Mouse (Mus musculus): ENCODE measurements at regions not wholly inside any gene's neighbourhood (a gene's known extent, or its start where the extent isn't known, plus 50 kb on each side); places are given as distances from the start of the nearest gene placed in this dataset.
A peak's percentile ranks its signal among the peaks of the same experiment; 100 is the strongest.
"Not testable (repeated sequence)": the region's sequence is repeated elsewhere in the genome, so short reads cannot be mapped to it uniquely, and the experiment has no call there.

DNA sequence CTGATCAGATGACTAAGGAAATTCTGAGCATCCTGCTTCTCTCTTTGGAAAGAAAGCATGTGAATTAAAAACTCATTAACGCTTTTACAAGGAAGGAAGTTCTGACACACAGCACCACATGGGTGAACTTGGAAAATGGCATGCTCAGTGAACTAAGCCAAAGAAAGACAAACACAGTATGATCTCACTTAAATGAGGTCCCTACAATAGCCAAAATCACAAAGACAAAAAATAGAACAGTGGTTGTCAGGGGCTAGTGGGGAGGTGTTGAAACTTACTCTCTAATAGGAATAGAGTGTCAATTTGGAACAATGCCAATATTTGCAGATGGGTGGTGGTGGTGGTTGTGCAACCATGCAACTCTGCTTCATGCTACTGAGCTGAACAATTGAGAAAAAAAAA is 172.7 kb upstream of the Prkcq start:
- no peak for DNase-seq

DNA sequence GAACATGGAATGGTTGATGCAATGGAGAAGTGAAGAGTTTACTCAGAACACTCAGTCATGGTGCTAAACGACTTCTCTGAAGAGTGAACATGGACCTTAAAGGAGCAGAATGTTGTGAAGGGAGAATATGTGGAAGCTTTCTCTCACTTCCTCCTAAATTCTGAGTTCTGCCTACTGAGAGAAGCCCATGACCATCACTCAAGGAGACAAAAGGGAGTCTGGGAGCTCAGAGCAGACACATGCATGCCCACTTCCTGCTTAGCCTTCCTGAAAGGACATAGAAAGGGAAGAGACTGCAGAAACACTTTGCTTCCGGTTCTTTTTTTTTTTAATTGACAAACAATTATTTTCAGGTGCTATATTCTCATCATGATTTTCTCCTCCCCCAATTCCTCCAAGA is 166.1 kb upstream of the Prkcq start:
- DNase-seq, result no peak

DNA sequence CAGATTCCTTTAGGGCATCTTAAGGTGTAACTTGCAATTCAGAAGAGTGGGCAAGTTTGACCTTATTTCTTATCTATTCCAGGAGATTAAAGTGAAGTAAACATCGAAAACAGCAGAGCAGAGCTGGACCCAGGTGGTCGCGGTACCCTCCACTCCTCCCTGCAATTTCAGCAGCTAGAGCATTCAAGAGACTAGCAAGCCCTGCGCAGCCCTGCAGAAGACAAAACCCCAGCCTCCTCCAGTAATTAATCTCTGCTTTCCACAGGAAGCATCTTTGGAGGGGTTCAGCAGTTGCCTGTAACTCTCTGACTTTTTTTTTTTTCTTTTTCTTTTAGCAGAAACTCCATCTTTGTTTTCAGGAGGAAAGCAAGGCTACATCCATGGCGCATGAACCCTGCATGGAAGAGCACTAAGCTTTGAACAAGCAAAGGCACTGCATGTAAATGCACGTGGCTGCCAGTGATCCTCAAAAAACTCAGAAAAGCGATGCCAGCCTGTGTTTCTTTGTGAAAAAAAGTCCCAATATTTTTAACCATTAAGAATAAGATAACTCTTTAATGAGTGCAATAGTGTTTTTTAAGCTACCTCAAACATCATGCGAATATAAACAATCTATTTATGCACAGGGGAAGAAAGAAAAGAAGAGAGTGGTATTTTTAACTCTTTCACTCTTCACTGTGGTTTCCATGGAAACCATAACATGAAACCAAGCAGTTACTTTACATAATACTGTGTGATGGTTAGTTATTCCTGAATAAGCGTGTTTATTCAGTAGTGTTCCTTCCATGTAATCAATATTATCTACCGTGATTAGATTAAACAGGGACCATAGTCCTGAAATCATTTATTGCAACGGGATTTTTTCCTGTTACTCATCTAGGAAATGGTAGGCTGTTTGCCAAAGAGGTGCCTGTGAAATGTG is 160.6 kb upstream of the Prkcq start:
- no peak for DNase-seq

DNA sequence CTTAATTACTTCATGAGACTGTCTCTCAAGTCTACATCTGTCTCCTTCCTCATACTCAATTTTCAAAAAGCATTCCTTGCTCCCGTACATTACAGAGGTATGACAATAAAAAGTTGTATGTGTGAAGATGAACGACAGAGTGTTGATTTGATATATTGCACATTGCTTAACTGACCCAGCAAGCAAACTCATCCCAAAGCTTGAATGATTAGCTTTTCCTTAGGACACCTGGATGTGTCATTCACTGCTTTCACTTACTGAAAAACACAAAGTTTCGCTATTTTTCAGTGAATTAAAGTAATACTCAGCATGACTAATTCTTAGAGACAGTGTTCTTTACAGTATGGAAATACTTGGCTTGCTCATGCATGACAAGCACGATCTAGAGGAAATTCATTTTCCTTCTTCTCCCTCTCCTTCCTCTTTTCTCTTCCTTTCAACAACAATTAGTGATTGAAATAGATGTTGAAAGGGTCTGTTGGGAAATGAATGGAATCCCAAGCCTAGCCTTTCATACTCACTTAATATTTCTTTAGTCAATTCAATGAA is 159.5 kb upstream of the Prkcq start:
- DNase-seq, result no peak

DNA sequence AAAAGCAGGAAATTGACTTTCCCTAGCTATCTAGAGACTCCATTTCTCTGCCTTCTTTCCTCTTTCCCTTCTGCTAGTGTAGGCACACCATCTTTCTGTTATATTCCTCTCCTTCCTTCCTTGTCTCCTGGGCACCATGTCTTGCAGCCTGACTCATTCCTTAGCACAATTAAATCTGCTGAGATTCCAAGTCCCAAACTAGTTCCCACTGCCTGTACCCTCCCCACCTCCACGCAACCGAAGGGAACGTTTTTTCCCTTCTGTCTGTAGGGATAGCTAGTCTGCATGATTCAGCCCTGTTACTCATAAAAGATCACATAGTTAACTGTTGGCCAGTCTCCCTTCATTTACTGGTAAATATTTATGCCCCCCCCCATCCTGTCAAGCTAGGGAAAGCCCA is 158.8 kb upstream of the Prkcq start:
- no peak for DNase-seq

DNA sequence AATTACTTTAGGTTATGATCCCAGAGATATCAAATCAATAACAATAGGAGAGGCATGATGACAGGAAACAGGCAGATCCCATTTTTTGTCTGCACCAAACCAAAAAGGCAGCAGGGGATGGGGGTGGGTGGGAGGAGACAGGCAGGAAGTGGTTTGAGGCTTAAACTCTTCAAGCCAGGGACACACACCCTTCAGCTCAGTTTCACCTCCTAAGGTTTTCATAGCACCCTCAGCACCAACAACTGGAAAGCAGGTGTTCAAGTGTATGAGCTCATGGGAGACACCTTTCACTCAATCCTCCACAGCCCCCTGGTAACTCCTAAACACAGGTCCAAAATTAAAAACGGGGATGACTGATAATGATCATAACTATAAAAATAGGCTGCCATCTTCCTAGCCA is 155.5 kb upstream of the Prkcq start:
- DNase-seq, result no peak

DNA sequence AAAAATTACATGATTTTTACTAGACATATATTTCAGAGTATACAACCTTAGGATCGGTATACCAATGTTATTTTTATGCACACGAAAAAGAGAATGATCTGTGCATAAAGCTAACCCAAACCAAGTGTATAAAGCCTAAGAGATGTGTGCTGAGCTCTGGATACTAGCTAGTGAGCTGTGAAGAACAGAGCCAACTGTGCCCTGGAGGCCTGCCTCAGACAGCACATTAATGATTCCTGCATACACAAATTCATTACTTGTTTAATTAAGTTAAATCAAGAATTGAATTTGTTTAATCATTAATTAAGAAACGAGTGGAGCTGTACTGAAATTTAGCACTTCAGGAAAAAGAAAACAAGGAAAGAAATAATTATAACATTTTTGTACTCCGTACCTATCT is 139.0 kb upstream of the Prkcq start:
- DNase-seq, result peak; percentile 44 to 55

DNA sequence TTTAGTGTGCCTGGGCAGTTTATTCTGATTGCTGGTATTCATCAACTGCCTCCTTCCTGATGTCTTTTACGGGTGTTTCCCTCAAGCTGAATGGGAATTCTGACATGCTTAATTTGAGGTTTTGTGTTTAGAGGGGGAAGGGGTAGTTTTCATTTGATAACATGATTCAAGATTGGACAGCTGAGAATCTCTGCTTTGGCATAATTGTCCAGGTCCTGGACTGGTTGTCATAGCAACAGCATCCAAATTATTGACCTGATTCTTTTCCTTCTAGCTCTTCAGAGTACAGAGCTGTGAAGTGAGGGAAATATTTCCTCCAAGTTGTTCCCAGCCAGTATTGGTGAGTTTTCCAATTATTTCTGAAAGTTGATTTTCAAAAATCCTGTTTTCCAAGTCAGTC is 137.7 kb upstream of the Prkcq start:
- DNase-seq, result no peak

DNA sequence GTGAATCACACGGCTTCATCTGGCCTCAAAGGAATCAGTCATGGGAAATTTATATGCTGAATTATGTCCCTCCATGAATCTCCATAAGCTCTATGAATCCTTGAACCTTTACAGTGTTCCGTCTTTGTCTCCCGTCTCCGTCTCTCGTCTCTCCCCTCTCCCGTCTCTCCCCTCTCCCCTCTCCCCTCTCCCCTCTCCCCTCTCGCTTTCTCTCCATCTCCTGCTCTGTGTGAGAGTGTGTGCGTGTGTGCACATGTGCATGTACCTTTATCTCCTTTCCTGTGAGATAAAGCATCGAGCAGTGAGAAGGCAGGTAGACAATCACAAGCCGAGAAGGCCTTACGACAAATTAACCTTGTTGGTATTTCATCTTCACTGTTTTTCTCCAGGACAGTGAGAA is 134.6 kb upstream of the Prkcq start:
- no peak for DNase-seq

DNA sequence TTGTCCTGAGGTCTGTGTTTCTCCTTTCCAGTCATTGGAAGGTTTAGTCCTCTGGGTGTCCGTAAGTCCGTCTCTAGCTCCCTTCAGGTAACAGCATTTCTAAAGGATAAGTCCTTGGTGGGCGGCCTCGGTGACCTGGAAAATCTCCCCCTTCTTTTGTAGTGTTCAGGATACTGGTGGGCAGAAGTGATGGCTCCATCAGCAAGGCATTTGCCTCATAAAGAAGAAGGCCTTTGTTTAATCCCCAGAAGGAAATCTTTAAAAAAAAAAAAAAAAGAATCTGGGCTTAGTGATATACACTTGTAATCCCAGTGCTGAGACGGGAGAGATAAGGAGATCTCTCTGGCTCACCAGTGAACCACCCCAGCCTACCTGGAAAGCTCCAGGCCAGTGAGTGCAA is 133.5 kb upstream of the Prkcq start:
- no peak for DNase-seq

DNA sequence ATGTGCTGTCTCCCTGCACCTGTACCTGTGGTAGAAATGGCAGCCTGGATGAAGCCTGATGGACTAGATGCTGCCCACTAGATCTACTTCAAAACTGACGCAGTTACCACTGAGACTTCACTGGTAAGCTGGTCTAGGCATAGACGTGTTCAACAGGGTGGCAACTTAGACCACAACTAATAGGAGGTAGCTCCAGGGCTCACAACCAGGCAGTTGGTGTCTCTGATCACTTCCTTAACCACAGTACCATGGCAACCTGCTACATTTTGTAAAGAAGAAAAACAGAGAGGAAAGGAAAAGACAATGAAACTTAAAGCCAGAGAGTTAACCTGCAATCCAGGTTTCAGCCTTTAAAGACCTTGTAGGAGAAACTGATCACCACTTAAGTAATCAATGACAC is 131.9 kb upstream of the Prkcq start:
- no peak for DNase-seq

DNA sequence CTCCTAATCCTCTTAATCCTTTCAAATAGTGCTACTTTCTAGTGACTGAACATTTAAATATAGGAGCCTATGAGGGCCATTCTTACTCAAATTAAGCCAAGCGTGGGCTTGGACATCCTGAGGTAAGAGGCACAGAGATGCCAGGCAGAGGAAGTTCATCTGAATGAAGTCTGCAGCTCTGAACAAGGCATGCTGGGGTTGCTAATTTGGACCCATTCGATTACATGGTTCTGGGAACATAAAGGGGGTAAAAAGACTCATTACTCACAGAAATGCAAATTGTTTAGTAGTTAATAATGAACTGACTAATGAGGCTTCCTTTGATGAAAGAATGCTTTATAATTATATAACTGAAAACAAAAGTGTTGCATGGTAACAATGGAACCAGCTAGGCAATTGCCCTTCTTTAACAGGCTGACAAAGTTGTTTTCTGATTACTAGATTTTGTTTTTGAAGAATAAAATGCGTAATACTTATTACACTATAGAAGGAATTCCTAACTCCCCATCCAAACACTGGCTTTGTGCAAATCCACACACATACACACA is 127.1 kb upstream of the Prkcq start:
- no peak for DNase-seq

DNA sequence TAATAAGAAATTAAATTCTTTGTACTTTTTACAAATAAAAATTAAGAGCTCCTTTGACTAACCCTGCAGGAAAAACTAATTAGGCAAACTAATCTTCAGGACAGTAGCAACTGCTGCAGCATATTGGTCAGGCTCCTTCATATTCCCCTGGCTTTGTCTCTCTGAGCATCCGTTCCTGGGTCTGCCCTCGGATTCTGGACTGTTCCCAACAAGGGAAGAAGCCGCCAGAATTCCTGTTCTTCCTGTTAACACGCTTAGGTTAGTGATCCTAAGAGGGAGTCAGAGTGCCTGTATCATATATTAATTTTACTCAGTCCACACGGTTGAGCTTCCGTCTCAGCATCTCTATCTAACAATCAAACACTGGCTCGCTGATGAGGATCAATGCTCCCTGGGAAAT is 120.3 kb upstream of the Prkcq start:
- no peak for DNase-seq

DNA sequence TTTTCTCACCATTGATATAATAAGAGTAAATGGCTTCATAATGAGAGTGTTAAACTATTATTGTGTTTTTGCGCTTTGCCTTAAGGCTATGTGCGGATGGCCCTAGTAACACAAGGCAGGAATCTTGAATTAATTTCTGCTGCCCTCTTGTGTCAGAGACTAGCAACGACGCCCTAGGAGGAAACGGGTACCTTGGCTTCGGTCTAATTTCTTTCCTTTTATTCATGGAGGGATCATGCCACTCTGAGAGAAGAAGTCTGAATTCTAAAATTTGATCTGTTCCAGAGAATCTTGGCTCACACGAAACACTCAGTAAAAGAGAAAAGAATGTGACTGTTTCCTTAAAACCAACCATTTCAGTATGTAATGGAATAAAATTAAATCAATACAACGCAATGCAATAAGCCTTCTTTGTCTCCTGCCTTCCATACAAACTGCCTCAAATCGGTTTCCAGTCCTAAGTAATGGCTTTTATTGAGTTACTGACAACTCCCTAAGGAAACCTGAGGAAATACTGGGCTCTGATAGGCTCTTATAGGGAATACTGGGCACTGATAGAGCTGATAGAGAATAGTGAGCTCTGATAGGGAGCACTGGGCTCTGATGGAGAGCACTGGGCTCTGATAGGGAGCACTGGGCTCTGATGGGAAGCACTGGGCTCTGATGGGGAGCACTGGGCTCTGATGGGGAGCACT is 112.0 kb upstream of the Prkcq start:
- DNase-seq, result peak in 1 of 2 experiments; percentile 61

DNA sequence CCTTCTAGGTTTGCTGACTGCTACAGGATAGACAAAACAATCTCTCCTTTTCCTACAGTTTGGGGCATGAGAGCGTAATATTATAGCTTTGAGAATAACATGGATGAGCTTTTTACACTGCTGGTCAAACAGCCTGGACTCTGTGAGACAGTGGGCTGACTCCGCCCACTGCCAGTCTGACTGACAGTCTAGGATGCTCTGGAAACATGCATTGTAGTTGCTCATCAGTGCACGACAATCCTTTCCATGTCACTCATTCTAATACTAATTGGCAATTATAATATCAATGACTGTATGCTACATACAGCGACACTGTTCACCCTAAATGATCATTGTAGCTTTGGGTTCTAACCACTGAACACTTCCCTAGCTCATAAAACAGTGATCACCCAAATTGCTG is 104.5 kb upstream of the Prkcq start:
- DNase-seq, result no peak

DNA sequence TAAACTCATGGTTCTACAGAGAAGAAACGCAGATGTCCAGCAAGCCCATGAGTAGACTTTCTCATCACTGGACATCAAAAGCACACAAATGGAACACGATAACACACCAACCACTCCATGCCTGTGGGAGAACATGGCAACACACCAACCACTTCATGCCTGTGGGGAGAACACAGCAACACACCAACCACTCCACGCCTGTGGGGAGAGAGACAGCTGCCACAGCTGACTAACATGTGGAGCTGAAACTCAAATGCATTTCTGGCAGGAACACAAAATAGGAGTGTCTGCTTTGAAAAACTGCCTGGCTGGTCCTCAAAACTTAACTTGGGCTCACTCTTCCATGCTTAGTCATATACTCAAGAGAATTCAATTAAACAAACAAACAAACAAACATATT is 88.4 kb upstream of the Prkcq start:
- DNase-seq, result no peak

DNA sequence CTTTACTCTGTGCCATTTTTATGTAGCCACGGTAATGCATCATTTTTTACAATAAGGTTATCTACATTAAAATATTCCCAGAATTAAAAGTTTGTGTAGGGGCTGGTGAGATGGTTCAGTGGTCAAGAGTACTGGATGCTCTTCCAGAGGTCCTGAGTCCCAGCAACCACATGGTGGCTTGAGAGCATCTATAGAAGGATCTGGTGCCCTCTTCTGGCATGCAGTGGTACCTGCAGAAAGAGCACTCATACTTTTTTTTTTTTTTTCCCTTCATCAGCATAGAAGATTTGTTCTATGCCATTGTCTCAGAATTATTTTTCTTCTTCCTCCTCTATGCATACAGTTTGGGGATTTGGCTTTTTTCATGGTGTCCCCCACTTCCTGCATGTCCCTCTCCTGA is 84.9 kb upstream of the Prkcq start:
- DNase-seq, result peak in 1 of 2 experiments; percentile 45

DNA sequence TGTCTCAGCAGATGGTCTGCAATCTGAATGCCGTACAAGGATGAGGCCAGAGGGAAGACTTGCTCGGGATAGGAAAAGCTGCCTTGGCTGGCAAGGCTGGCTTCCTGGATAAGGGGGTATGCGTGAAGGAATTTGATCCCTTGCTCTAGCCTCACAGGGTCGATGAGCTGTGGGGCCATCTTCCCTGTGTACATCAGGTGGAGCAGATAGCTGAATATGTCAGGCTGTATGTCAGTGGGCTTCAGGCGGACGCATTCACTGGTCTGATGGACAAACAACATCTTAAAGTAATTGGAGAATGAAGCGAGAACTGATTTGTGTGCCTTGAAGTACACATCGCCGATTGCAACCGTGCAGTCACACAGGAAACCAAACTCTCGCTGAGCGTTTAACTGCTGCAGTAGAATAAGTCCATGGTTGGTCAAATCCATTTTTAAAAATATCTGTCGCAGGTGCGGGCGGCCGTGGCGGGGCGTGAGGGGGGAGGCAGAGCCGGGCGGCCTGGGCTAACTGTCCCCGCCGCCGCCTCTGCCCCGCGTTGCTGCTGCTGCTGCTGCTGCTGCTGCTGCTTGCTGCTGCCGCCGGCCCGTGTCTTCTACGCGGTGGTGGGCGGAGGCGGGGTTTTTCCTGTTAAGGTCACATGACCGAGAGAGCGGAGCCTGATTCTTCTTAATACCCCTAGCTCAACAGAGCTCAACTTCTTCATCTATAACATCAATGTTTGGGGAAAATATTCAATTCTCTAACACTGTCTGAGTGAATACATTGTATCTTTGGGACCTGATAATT is 71.9 kb upstream of the Prkcq start:
- not testable (repeated sequence) for DNase-seq

DNA sequence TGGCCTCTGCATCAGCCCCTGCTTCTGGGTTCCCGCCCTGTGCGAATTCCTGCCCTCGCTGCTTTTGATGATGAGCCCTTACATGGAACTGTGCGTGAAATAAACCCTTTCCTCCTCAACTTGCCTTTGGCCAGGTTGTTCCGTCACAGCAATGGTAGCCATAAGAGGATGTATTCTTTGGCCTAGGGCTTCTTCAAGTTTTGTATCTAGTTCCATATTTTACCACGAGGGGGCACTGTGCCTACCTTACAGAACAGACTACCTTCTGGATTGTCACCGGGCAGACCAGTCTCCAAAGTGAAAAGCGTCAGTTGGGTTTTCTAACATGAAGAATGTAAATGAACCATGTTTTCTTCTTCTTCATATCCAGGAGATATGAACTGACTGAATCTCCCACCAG is 58.7 kb upstream of the Prkcq start:
- peak in 1 of 2 experiments; percentile 69 for DNase-seq

DNA sequence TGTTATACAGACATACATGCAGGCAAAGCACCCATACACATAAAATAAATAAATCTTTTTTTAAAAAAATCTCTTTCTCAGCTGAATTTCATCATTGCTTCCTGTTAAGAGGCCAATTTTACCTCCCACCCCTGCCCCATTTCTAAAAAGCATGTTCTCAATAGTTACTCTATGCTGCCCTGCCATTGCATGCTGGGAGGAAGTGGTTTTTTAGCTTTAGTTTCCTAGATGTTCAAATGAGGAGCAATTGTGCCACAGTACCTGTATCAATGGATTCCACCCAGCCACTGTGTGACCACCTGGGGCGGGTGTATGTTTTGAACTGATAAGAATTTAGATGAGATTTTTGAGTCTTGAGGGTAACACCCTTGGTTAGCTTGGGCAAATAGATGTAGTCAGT is 53.3 kb upstream of the Prkcq start:
- no peak for DNase-seq

DNA sequence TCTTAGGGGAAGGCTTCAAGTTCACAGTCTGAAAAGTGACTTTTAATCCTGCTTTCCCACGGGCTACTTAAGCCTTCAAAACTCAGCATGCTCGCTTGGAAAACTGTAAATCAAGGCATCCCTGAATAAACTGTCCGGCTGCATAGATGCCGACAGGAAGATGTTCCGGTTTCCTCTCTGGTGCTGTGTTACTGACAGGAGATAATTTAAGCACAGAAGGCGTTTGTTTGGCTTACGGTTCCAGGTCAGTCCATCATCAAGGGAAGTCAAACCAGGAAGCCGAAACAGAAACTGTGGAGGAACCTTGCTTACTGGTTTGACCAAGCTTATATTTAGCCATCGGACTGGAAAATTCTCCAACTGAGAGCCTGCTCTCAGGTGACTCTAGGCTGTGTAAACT is 52.6 kb upstream of the Prkcq start:
- peak in 1 of 2 experiments; percentile 32 for DNase-seq

All from kidney, postnatal 25 days (tissue).